Mouse (Mus musculus) C2C12 (cell line): ENCODE measurements around the gene Zfp462. TPM values are rescaled to one million over a fixed set of nuclear protein-coding genes. Genes with fewer than 3 reads are reported as not detected.
A peak's percentile ranks its signal among the peaks of the same experiment; 100 is the strongest.

Experiments
- H3K27me3 ChIP-seq: one replicate; pipeline ENCODE4 v1.6.1; 2011; ENCODE audit not compliant: control insufficient read depth, insufficient read depth, insufficient read length
- H3K36me3 ChIP-seq: one replicate; pipeline ENCODE4 v1.6.1; 2011; ENCODE audit not compliant: control insufficient read depth, insufficient read depth
- H3K4me3 ChIP-seq: one replicate; pipeline ENCODE4 v1.5.1; 2011; ENCODE audit warnings: mild to moderate bottlenecking, control low read depth; ENCODE audit not compliant: poor library complexity, insufficient read depth, severe bottlenecking
- H3K79me2 ChIP-seq: one replicate; pipeline ENCODE4 v1.6.1; 2011; ENCODE audit not compliant: control insufficient read depth, insufficient read depth
- H3K79me3 ChIP-seq: one replicate; pipeline ENCODE4 v1.6.1; 2011; ENCODE audit warnings: low read depth, control low read depth
- H3ac ChIP-seq: one replicate; pipeline ENCODE3; 2011; ENCODE audit warnings: low read depth; ENCODE audit not compliant: control insufficient read depth, insufficient read length
- CEBPB ChIP-seq: IDR thresholded peaks from one replicate; pipeline ENCODE4 v1.6.1; 2011; ENCODE audit warnings: low read depth, mild to moderate bottlenecking, control low read depth, moderate library complexity
- CTCF ChIP-seq: IDR thresholded peaks from one replicate; pipeline ENCODE4 v1.5.1; 2011; ENCODE audit not compliant: control insufficient read depth, insufficient read depth, insufficient read length
- FOSL1 ChIP-seq: IDR thresholded peaks from one replicate; pipeline ENCODE4 v1.8.0; 2011; ENCODE audit warnings: mild to moderate bottlenecking, low read length; ENCODE audit not compliant: poor library complexity, insufficient read depth, severe bottlenecking
- MAX ChIP-seq: IDR thresholded peaks from one replicate; pipeline ENCODE4 v1.6.1; 2011; ENCODE audit warnings: mild to moderate bottlenecking, control low read depth
- MYOD1 ChIP-seq: IDR thresholded peaks from one replicate; pipeline ENCODE4 v1.6.1; 2011; ENCODE audit warnings: low read depth; ENCODE audit not compliant: control insufficient read depth, insufficient read length
- MYOG ChIP-seq: IDR thresholded peaks from one replicate; pipeline ENCODE4 v1.6.1; 2011; ENCODE audit not compliant: control insufficient read depth, insufficient read length; ENCODE audit errors: extremely low read depth
- USF1 ChIP-seq: IDR thresholded peaks from one replicate; pipeline ENCODE4 v1.6.1; 2011; ENCODE audit warnings: low read depth, mild to moderate bottlenecking, control low read depth, moderate library complexity
- polyA plus RNA-seq: library from polyadenylated mRNA; unstranded; fragments of >200 nt; fragmentation: generic; extraction: Trizol; gene quantifications from one replicate; pipeline ENCODE4 v1.2.1, GENCODE M21; 2012; ENCODE audit warnings: missing spikeins

The Zfp462 gene
- polyA plus RNA-seq, 1 experiment = 6.3 TPM

GRCm38 (mm10) chr4:54949561-54949940 lies 4.7 kb downstream of the Zfp462 start:
- peaks cover 8% of the 10 kb centered on the region for H3K36me3 ChIP-seq
- H3ac ChIP-seq = peak overlapping the region; percentile 3
- TF ChIP-seq FOSL1 = no peak
- peak overlapping the region; percentile 66 for H3K4me3 ChIP-seq
- peaks cover 79% of the 10 kb centered on the region for H3K79me2 ChIP-seq
- no peaks in the 10 kb centered on the region for H3K27me3 ChIP-seq
- peaks cover 63% of the 10 kb centered on the region for H3K79me3 ChIP-seq

- Histone ChIP-seq H3K4me3 (no peak overlapping the region), H3K27me3 (no peaks in the 10 kb centered on the region)
These were observed 5.3 kb downstream of the Zfp462 start for GRCm38 (mm10) chr4:54950136-54950535.

DNA sequence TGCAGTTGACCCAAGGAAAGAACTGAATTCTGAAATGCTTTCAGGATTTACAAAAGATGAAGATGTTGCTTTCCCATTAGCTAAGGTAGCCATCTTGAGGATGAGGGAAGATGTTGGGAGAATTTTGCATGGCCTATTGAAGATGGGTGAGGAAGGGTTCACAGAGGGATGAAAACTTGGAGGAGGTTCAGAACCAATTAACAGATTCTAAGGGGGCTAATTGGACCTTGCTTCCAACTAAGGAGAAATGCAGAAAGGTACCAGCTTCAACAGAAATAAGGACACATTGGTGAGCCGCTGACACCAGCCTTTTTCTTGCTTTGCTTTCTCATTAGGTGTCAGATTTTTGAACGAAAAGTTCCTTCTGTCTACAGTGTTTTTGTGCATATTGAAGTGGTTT lies 6.0 kb downstream of the Zfp462 start:
- no peak for TF ChIP-seq CTCF
- no peak for TF ChIP-seq FOSL1
- TF ChIP-seq CEBPB = no peak
- no peak for TF ChIP-seq USF1
- TF ChIP-seq MAX = no peak
- TF ChIP-seq MYOD1 = no peak
- no peak for TF ChIP-seq MYOG
- H3K27me3 ChIP-seq = no peaks in the 10 kb centered on the region
- no peak overlapping the region for H3K4me3 ChIP-seq
- no peak overlapping the region for H3ac ChIP-seq
- H3K79me2 ChIP-seq = peaks cover 92% of the 10 kb centered on the region
- H3K36me3 ChIP-seq = peaks cover 17% of the 10 kb centered on the region
- H3K79me3 ChIP-seq = peaks cover 72% of the 10 kb centered on the region

More at GRCm38 (mm10) chr4:54950136-54950535, 5.3 kb downstream of the Zfp462 start:
- Histone ChIP-seq H3K79me3 (peaks cover 69% of the 10 kb centered on the region), H3K79me2 (peaks cover 85% of the 10 kb centered on the region), H3K36me3 (peaks cover 13% of the 10 kb centered on the region), H3ac (no peak overlapping the region)
- TF ChIP-seq USF1 (no peak), MAX (no peak), CTCF (no peak), MYOG (no peak), CEBPB (no peak), MYOD1 (no peak), FOSL1 (no peak)

- peaks cover 82% of the 10 kb centered on the region for H3K79me3 ChIP-seq
- H3K79me2 ChIP-seq = peaks cover 100% of the 10 kb centered on the region
- TF ChIP-seq USF1 = no peak
- H3K36me3 ChIP-seq = peaks cover 31% of the 10 kb centered on the region
- H3K27me3 ChIP-seq = no peaks in the 10 kb centered on the region
- H3K4me3 ChIP-seq = no peak overlapping the region
- H3ac ChIP-seq = no peak overlapping the region
These were observed 9.0 kb downstream of the Zfp462 start for GRCm38 (mm10) chr4:54953657-54954395.

DNA sequence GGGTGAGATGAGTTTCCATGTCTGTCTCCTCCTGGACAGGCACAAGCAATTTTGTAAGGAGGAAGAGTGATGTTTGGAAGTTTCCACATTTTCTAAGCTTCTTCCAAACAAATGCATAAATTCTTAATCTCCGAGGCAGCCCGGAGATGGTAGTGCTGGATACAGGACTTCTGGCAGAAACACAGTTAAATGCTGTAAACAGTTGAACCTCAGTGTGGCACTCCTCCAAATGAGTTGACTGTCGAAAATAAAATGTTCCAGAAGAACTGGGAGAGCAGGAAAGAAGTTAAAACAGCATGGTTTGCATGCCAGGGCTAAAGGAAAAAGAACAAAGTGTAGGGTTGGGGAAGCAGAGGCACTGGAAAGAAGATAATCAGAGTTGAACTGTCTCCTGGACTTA lies 9.6 kb downstream of the Zfp462 start:
- Histone ChIP-seq H3ac (no peak overlapping the region), H3K36me3 (peaks cover 34% of the 10 kb centered on the region), H3K79me3 (peaks cover 82% of the 10 kb centered on the region), H3K79me2 (peaks cover 100% of the 10 kb centered on the region), H3K4me3 (no peak overlapping the region), H3K27me3 (no peaks in the 10 kb centered on the region)
- TF ChIP-seq FOSL1 (no peak), MYOG (no peak), USF1 (no peak), CTCF (no peak), CEBPB (no peak), MAX (no peak), MYOD1 (no peak)

- TF ChIP-seq CTCF (no peak), FOSL1 (no peak), MYOG (no peak), MYOD1 (no peak), USF1 (no peak), CEBPB (no peak), MAX (no peak)
- Histone ChIP-seq H3K79me2 (peaks cover 97% of the 10 kb centered on the region), H3K4me3 (no peak overlapping the region), H3K79me3 (peaks cover 45% of the 10 kb centered on the region), H3K27me3 (no peaks in the 10 kb centered on the region), H3ac (no peak overlapping the region), H3K36me3 (peaks cover 30% of the 10 kb centered on the region)
These were observed 15.9 kb downstream of the Zfp462 start for GRCm38 (mm10) chr4:54960776-54961175.
